Mouse (Mus musculus): ENCODE measurements around the gene Ifitm3. TPM values are rescaled to one million over a fixed set of nuclear protein-coding genes. Genes with fewer than 3 reads are reported as not detected.

Gene Ifitm3
- total and polyA plus RNA-seq, 3 experiments, result 0.25 TPM; not detected in 2

DNA sequence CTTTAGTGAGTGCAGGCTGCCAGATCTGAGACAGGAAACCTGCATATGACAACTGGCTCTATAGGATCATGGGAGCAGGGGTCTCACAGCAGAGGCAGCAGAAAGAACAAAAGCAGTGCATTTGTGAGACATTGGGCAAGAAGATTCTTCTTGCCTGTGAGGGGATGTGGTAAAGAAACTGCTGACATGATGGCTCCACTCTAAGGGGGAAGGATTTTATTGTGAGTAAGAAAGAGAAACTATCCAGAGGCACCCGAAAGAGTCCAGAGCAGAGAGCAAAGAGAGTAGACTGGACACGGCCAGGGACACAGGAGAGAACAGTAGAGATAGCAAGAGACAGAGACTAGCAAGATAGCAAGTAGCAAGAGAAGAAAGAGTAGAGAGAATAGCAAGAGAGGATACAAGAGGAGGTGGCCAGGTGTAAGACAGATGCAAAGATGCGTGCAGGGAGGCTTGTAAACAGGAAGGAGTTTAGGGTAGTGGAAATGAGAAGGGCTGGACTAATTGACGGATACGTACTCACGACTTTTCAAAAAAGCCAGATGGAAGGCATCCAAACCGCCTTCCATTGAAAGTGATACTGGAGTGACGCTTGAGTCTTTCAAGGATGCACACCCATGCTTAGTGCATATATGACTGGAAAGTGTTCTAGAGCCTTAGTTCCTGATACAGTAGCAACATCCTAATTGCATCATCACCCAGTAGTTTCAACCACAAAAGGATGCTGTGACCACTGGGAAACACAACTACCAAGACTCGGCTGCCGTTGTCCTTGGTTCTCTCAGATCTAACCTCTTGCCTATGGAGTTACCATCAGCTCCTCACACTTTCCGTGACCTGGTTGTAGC is 11.5 kb downstream of the Ifitm3 start:
- peaks cover 16 to 32% of the 10 kb centered on the region in 2 experiments for H3K4me1 ChIP-seq (ENCODE audit: control insufficient read depth in 1 of 2, insufficient read depth in 2 of 2)
- H3K36me3 ChIP-seq (replicated peaks in 1 of 2; ENCODE audit: control insufficient read depth in 1 of 2, insufficient read depth in 1 of 2, low read length in 1 of 2), result no peaks in the 10 kb centered on the region
- peak overlapping the region; percentile 55 for H3K9ac ChIP-seq (ENCODE audit: insufficient read depth, low read depth)
- dilution Hi-C loops (cut with MboI; ENCODE audit: extremely low pct_ligation_motif_present, extremely low pct_unique_long_range_greater_than_20kb, low sequenced_read_pairs) (no loop called here), in situ Hi-C loops (cut with MboI; ENCODE audit: low pct_ligation_motif_present, low pct_unique_long_range_greater_than_20kb, low sequenced_read_pairs) (loop anchor here (25.0 kb wide), 1 partner anchor 363 kb away; no protein-coding TSS in a partner anchor)
- DNase-seq (ENCODE audit: extremely low read depth), result peak; percentile 53
- H3K27me3 ChIP-seq (replicated peaks), result no peaks in the 10 kb centered on the region
- no peak for TF ChIP-seq ELF1 (IDR thresholded peaks at IDR 0.05; ENCODE audit: low read depth, low read length)
- no peak for TF ChIP-seq CHD1 (IDR thresholded peaks at IDR 0.05; ENCODE audit: low read depth, low read length)
- no peak for TF ChIP-seq MAFK (IDR thresholded peaks at IDR 0.05; ENCODE audit: insufficient replicate concordance, low read length)
- no peak for TF ChIP-seq GABPA (IDR thresholded peaks at IDR 0.05; ENCODE audit: insufficient replicate concordance, low read depth, low read length)
- no peak for TF ChIP-seq CTCF (conservative IDR thresholded peaks at IDR 0.05 in 1 of 2, IDR thresholded peaks at IDR 0.05 in 1 of 2; ENCODE audit: low read depth in 2 of 2, low read length in 2 of 2)
- no peak for TF ChIP-seq NRF1 (IDR thresholded peaks at IDR 0.05; ENCODE audit: low read depth, low read length)
- TF ChIP-seq TBP (conservative IDR thresholded peaks at IDR 0.05; ENCODE audit: low read depth, low read length), result 0 out of 2 replicates have a peak, but pooled peaks have one; percentile 16
- TF ChIP-seq TCF12 (IDR thresholded peaks at IDR 0.05; ENCODE audit: low read depth, low read length), result 0 out of 2 replicates have a peak, but pooled peaks have one; percentile 35
- peak; percentile 34; the same call in 1 of the 2 replicates for TF ChIP-seq JUND (conservative IDR thresholded peaks at IDR 0.05; ENCODE audit: low read depth, low read length)
- TF ChIP-seq RAD21 (IDR thresholded peaks at IDR 0.05; ENCODE audit: low read depth, low read length), result no peak
- peak; percentile 70; the same call in 1 of the 2 replicates for TF ChIP-seq IRF4 (IDR thresholded peaks at IDR 0.05; ENCODE audit: low read depth, low read length)
- no peak for TF ChIP-seq KAT2A (IDR thresholded peaks at IDR 0.05; ENCODE audit: insufficient replicate concordance, low read length)
- no peak for TF ChIP-seq POLR2A (IDR thresholded peaks at IDR 0.05; ENCODE audit: low read depth, low read length)
- no peak for TF ChIP-seq HCFC1 (IDR thresholded peaks at IDR 0.05; ENCODE audit: low read depth, low read length)
- TF ChIP-seq CHD2 (IDR thresholded peaks at IDR 0.05; ENCODE audit: low read length), result no peak
- TF ChIP-seq ZNF384 (IDR thresholded peaks at IDR 0.05; ENCODE audit: low read depth, low read length), result no peak
- no peak for TF ChIP-seq USF1 (IDR thresholded peaks at IDR 0.05; ENCODE audit: low read depth, low read length)
- no peak; the same call in 1 of the 2 replicates for TF ChIP-seq RCOR1 (conservative IDR thresholded peaks at IDR 0.05; ENCODE audit: low read depth, low read length)
- TF ChIP-seq ZMIZ1 (IDR thresholded peaks at IDR 0.05; ENCODE audit: low read depth, low read length), result no peak
- no peak for TF ChIP-seq MYC (IDR thresholded peaks at IDR 0.05; ENCODE audit: low read depth, low read length)
- no peak for TF ChIP-seq MXI1 (IDR thresholded peaks at IDR 0.05; ENCODE audit: low read depth, low read length)
- TF ChIP-seq ZC3H11A (IDR thresholded peaks at IDR 0.05; ENCODE audit: low read depth, low read length), result no peak
- no peak for TF ChIP-seq E2F4 (IDR thresholded peaks at IDR 0.05; ENCODE audit: insufficient replicate concordance, low read depth, low read length)
- no peak for TF ChIP-seq PAX5 (IDR thresholded peaks at IDR 0.05; ENCODE audit: low read length)
- TF ChIP-seq MEF2A (IDR thresholded peaks at IDR 0.05; ENCODE audit: borderline replicate concordance, low read depth, low read length), result no peak
- no peak for TF ChIP-seq NELFE (IDR thresholded peaks at IDR 0.05; ENCODE audit: low read depth, low read length)
- no peak for TF ChIP-seq POLR2AphosphoS2 (IDR thresholded peaks at IDR 0.05; ENCODE audit: low read depth, low read length)
- TF ChIP-seq EP300 (IDR thresholded peaks at IDR 0.05; ENCODE audit: low read length), result peak; percentile 67
- TF ChIP-seq ZKSCAN1 (IDR thresholded peaks at IDR 0.05; ENCODE audit: borderline replicate concordance, low read depth, low read length), result no peak
- peak; percentile 51; the same call in 1 of the 2 replicates for TF ChIP-seq SIN3A (IDR thresholded peaks at IDR 0.05; ENCODE audit: low read length)
- TF ChIP-seq MAX (IDR thresholded peaks at IDR 0.05; ENCODE audit: low read length), result no peak
- TF ChIP-seq JUN (IDR thresholded peaks at IDR 0.05; ENCODE audit: insufficient read depth, low read depth, low read length), result no peak; the same call in 1 of the 2 replicates
- TF ChIP-seq UBTF (IDR thresholded peaks at IDR 0.05; ENCODE audit: low read depth, low read length), result no peak
- peak; percentile 58 for TF ChIP-seq ETS1 (conservative IDR thresholded peaks at IDR 0.05; ENCODE audit: low read depth, low read length)
- no peak for TF ChIP-seq MAZ (IDR thresholded peaks at IDR 0.05; ENCODE audit: low read depth, low read length)
- no peak for TF ChIP-seq USF2 (conservative IDR thresholded peaks at IDR 0.05; ENCODE audit: low read depth, low read length)
- no peak for TF ChIP-seq SMC3 (IDR thresholded peaks at IDR 0.05; ENCODE audit: low read depth, low read length)
- peak; percentile 58 for TF ChIP-seq BHLHE40 (IDR thresholded peaks at IDR 0.05; ENCODE audit: low read depth, low read length)
- peak overlapping the region; percentile 69 for H3K4me2 ChIP-seq (ENCODE audit: insufficient read depth, low read depth, poor library complexity, severe bottlenecking)
- H3K4me3 ChIP-seq (replicated peaks in 1 of 3; ENCODE audit: low read depth in 2 of 3, low read length in 2 of 3, poor library complexity in 1 of 3), result peak overlapping the region in 2 of 3 experiments; percentile 29
- peaks cover 2% of the 10 kb centered on the region for H3K9me3 ChIP-seq (replicated peaks; ENCODE audit: low read length)
- no peaks in the 10 kb centered on the region for H3K79me2 ChIP-seq (replicated peaks; ENCODE audit: control insufficient read depth, extremely low read depth, insufficient read depth, poor library complexity, severe bottlenecking)
- peak overlapping the region; percentile 48 for H3K27ac ChIP-seq (ENCODE audit: insufficient read depth, low read depth)
